Mouse (Mus musculus): ENCODE results near the gene Prdm15.
A peak's percentile ranks its signal among the peaks of the same experiment; 100 is the strongest.

The Prdm15 gene

GRCm38 (mm10) chr16:97819532-97819931 is 32.1 kb downstream of the Prdm15 start:
- no peak for DNase-seq (ENCODE audit: low read depth, low spot score)

GRCm38 (mm10) chr16:97817414-97817813 is 34.2 kb downstream of the Prdm15 start:
- no peak for DNase-seq (ENCODE audit: low read depth, low spot score)

GRCm38 (mm10) chr16:97815269-97815668 is 36.4 kb downstream of the Prdm15 start:
- no peak for DNase-seq (ENCODE audit: low read depth, low spot score)

GRCm38 (mm10) chr16:97814060-97814459 is 37.6 kb downstream of the Prdm15 start:
- DNase-seq (ENCODE audit: low read depth, low spot score), result no peak

- DNase-seq (ENCODE audit: low read depth, low spot score), result no peak
Measured at GRCm38 (mm10) chr16:97808881-97809280, 42.8 kb downstream of the Prdm15 start.

- no peak for DNase-seq (ENCODE audit: low read depth, low spot score)
Measured at GRCm38 (mm10) chr16:97805646-97806045, 46.0 kb downstream of the Prdm15 start.

- DNase-seq (ENCODE audit: low read depth, low spot score), result peak; percentile 75
Measured at GRCm38 (mm10) chr16:97804680-97805547, 46.7 kb downstream of the Prdm15 start.

GRCm38 (mm10) chr16:97797950-97798869 is 53.4 kb downstream of the Prdm15 start:
- DNase-seq (ENCODE audit: low read depth, low spot score), result no peak

GRCm38 (mm10) chr16:97797212-97797611 is 54.4 kb downstream of the Prdm15 start:
- DNase-seq (ENCODE audit: low read depth, low spot score), result no peak

- DNase-seq (ENCODE audit: low read depth, low spot score), result no peak
Measured at GRCm38 (mm10) chr16:97794256-97794655, 57.4 kb downstream of the Prdm15 start.

- no peak for DNase-seq (ENCODE audit: low read depth, low spot score)
Measured at GRCm38 (mm10) chr16:97783057-97783456, 68.6 kb downstream of the Prdm15 start.

GRCm38 (mm10) chr16:97778353-97779025 is 73.2 kb downstream of the Prdm15 start:
- DNase-seq (ENCODE audit: low read depth, low spot score), result peak; percentile 94

- DNase-seq (ENCODE audit: low read depth, low spot score), result peak; percentile 73
Measured at GRCm38 (mm10) chr16:97766501-97766900, 85.1 kb downstream of the Prdm15 start.

- no peak for DNase-seq (ENCODE audit: low read depth, low spot score)
Measured at GRCm38 (mm10) chr16:97764626-97765025, 87.0 kb downstream of the Prdm15 start.

GRCm38 (mm10) chr16:97763990-97764340 is 87.7 kb downstream of the Prdm15 start:
- no peak for DNase-seq (ENCODE audit: low read depth, low spot score)

- peak; percentile 87 for DNase-seq (ENCODE audit: low read depth, low spot score)
Measured at GRCm38 (mm10) chr16:97763061-97763989, 88.3 kb downstream of the Prdm15 start, which contains the start of gene Ripk4. TSS of gene Ripk4 (minus strand) at chr16:97763787.

GRCm38 (mm10) chr16:97761782-97762181 is 89.9 kb downstream of the Prdm15 start:
- DNase-seq (ENCODE audit: low read depth, low spot score), result no peak

GRCm38 (mm10) chr16:97759681-97760080 is 92.0 kb downstream of the Prdm15 start:
- no peak for DNase-seq (ENCODE audit: low read depth, low spot score)

- DNase-seq (ENCODE audit: low read depth, low spot score), result no peak
Measured at GRCm38 (mm10) chr16:97758288-97758687, 93.4 kb downstream of the Prdm15 start.

- DNase-seq (ENCODE audit: low read depth, low spot score), result no peak
Measured at GRCm38 (mm10) chr16:97756460-97756859, 95.2 kb downstream of the Prdm15 start.

Data from ZHBTc4 (cell line).